Mouse (Mus musculus): ENCODE results near the gene Naa16.

The Naa16 gene

GRCm38 (mm10) chr14:79298314-79298992, 92.1 kb downstream of the Naa16 start:
- no peak for DNase-seq (ENCODE audit: low read depth, low spot score)

GRCm38 (mm10) chr14:79296836-79297235, 93.7 kb downstream of the Naa16 start:
- DNase-seq (ENCODE audit: low read depth, low spot score) = no peak

- no peak for DNase-seq (ENCODE audit: low read depth, low spot score)
Measured at GRCm38 (mm10) chr14:79296201-79296600, 94.4 kb downstream of the Naa16 start.

GRCm38 (mm10) chr14:79295579-79295978, 95.0 kb downstream of the Naa16 start:
- no peak for DNase-seq (ENCODE audit: low read depth, low spot score)

GRCm38 (mm10) chr14:79294950-79295349, 95.6 kb downstream of the Naa16 start:
- DNase-seq (ENCODE audit: low read depth, low spot score) = no peak

GRCm38 (mm10) chr14:79294051-79294814, 96.3 kb downstream of the Naa16 start:
- no peak for DNase-seq (ENCODE audit: low read depth, low spot score)

- DNase-seq (ENCODE audit: low read depth, low spot score) = no peak
Measured at GRCm38 (mm10) chr14:79293119-79293780, 97.3 kb downstream of the Naa16 start.

- no peak for DNase-seq (ENCODE audit: low read depth, low spot score)
Measured at GRCm38 (mm10) chr14:79291629-79292028, 98.9 kb downstream of the Naa16 start.

GRCm38 (mm10) chr14:79290683-79291425, 99.7 kb downstream of the Naa16 start:
- no peak for DNase-seq (ENCODE audit: low read depth, low spot score)

- DNase-seq (ENCODE audit: low read depth, low spot score) = no peak
Measured at GRCm38 (mm10) chr14:79289909-79290308, 100.7 kb downstream of the Naa16 start.

- no peak for DNase-seq (ENCODE audit: low read depth, low spot score)
Measured at GRCm38 (mm10) chr14:79288280-79288679, 102.3 kb downstream of the Naa16 start.

GRCm38 (mm10) chr14:79287251-79287863, 103.2 kb downstream of the Naa16 start:
- DNase-seq (ENCODE audit: low read depth, low spot score) = no peak

- DNase-seq (ENCODE audit: low read depth, low spot score) = no peak
Measured at GRCm38 (mm10) chr14:79285549-79285948, 105.0 kb downstream of the Naa16 start.

- DNase-seq (ENCODE audit: low read depth, low spot score) = no peak
Measured at GRCm38 (mm10) chr14:79284616-79285015, 106.0 kb downstream of the Naa16 start.

- DNase-seq (ENCODE audit: low read depth, low spot score) = no peak
Measured at GRCm38 (mm10) chr14:79283952-79284351, 106.6 kb downstream of the Naa16 start.

GRCm38 (mm10) chr14:79281894-79282553, 108.6 kb downstream of the Naa16 start:
- no peak for DNase-seq (ENCODE audit: low read depth, low spot score)

GRCm38 (mm10) chr14:79280456-79280855, 110.1 kb downstream of the Naa16 start:
- no peak for DNase-seq (ENCODE audit: low read depth, low spot score)

GRCm38 (mm10) chr14:79279494-79279893, 111.1 kb downstream of the Naa16 start:
- no peak for DNase-seq (ENCODE audit: low read depth, low spot score)

- no peak for DNase-seq (ENCODE audit: low read depth, low spot score)
Measured at GRCm38 (mm10) chr14:79278927-79279326, 111.7 kb downstream of the Naa16 start.

- no peak for DNase-seq (ENCODE audit: low read depth, low spot score)
Measured at GRCm38 (mm10) chr14:79277922-79278321, 112.7 kb downstream of the Naa16 start.

- DNase-seq (ENCODE audit: low read depth, low spot score) = no peak
Measured at GRCm38 (mm10) chr14:79275870-79276395, 114.6 kb downstream of the Naa16 start.
